Mouse (Mus musculus) megakaryocyte, embryonic 14.5 days (primary cell): Measurements from ENCODE around the gene Add3.

Experiments used
- FLI1 ChIP-seq: IDR thresholded peaks from 2 replicates; pipeline ENCODE4 v1.6.1; 2012; ENCODE audit warnings: low read length, inconsistent platforms, mixed read lengths
- GATA1 ChIP-seq: IDR thresholded peaks from 3 replicates; pipeline ENCODE4 v1.6.1; 2012; ENCODE audit warnings: mixed read lengths, low read length, inconsistent platforms, borderline replicate concordance

GRCm38 (mm10) chr19:53252111-53253028 is 112.1 kb downstream of the Add3 start:
- no peak for TF ChIP-seq GATA1
- no peak for TF ChIP-seq FLI1
